Mouse (Mus musculus) liver, embryonic 11.5 days (tissue): Measurements from ENCODE around the gene Tor1aip2. TPM values are rescaled to one million over a fixed set of nuclear protein-coding genes. Genes with fewer than 3 reads are reported as not detected.

Experiments used
- ATAC-seq: fragments of 200-750 bp; cut with Nextera tagmentation; replicated peaks from 2 replicates; pipeline ENCODE4 v1.8.0; 2017; ENCODE audit warnings: moderate number of reproducible peaks, mild to moderate bottlenecking, moderate TSS enrichment, moderate library complexity; ENCODE audit not compliant: low FRiP score
- DNase-seq: peaks from one replicate; pipeline ENCODE4 v3.0.0-alpha.2; 2017; ENCODE audit warnings: low spot score
- H3K27ac ChIP-seq: fragments of 300-500 bp; sonication (generic); 2 replicates; pipeline ENCODE4 v1.5.1; 2014; ENCODE audit warnings: mild to moderate bottlenecking, low read depth, low read length, control low read depth
- H3K27me3 ChIP-seq: fragments of 300-500 bp; sonication (generic); replicated peaks from 2 replicates; pipeline ENCODE4 v1.6.1; 2014; ENCODE audit warnings: low read length, mixed read lengths; ENCODE audit not compliant: control insufficient read depth, insufficient read depth
- H3K36me3 ChIP-seq: fragments of 300-500 bp; sonication (generic); 2 replicates; pipeline ENCODE4 v1.6.1; 2014; ENCODE audit warnings: mild to moderate bottlenecking, low read length, moderate library complexity, mixed read lengths; ENCODE audit not compliant: control insufficient read depth, insufficient read depth
- H3K4me1 ChIP-seq: fragments of 300-500 bp; sonication (generic); replicated peaks from 2 replicates; pipeline ENCODE4 v1.6.1; 2014; ENCODE audit warnings: low read length, mixed read lengths; ENCODE audit not compliant: control insufficient read depth, insufficient read depth
- H3K4me2 ChIP-seq: fragments of 300-500 bp; sonication (generic); 2 replicates; pipeline ENCODE4 v1.6.1; 2014; ENCODE audit warnings: mild to moderate bottlenecking, control low read depth, moderate library complexity
- H3K4me3 ChIP-seq: fragments of 300-500 bp; sonication (generic); 2 replicates; pipeline ENCODE4 v1.5.1; 2014; ENCODE audit warnings: low read depth, low read length, control low read depth
- H3K9ac ChIP-seq: fragments of 300-500 bp; sonication (generic); 2 replicates; pipeline ENCODE4 v1.6.1; 2014; ENCODE audit warnings: low read depth, low read length, control low read depth
- H3K9me3 ChIP-seq: fragments of 300-500 bp; sonication (generic); 2 replicates; pipeline ENCODE4 v1.6.1; 2016; ENCODE audit warnings: low read length, inconsistent platforms, mixed read lengths; ENCODE audit not compliant: control insufficient read depth
- WGBS: fragments of 180-500 bp; shearing (Covaris S2); extraction: QIAGEN DNeasy Blood & Tissue Kit; methylation state at CpG from one replicate; pipeline ENCODE4 v1.1.7; 2014; 5-methylcytosine and 5-hydroxymethylcytosine counted together
- polyA plus RNA-seq: library from polyadenylated mRNA; unstranded; fragments of >200 nt; fragmentation: Nextera tagmentation; extraction: Ambion mirVana; gene quantifications from 2 replicates; pipeline ENCODE4 v1.2.1, GENCODE M21; 2014

Tor1aip2 gene
- polyA plus RNA-seq, 1 experiment from 2014 or later, result 92.8 TPM

- H3K9me3 ChIP-seq, result no peaks in the 10 kb centered on the region
- peaks cover 33% of the 10 kb centered on the region for H3K36me3 ChIP-seq
- no peaks in the 10 kb centered on the region for H3K4me1 ChIP-seq
- H3K4me3 ChIP-seq, result no peak overlapping the region
- ATAC-seq (no peak), DNase-seq (no peak)
- H3K27me3 ChIP-seq, result no peaks in the 10 kb centered on the region
- no peak overlapping the region for H3K9ac ChIP-seq
- 90% methylated on average over 1 of the region's 1 CpGs for WGBS
- no peak overlapping the region for H3K27ac ChIP-seq
- H3K4me2 ChIP-seq, result no peak overlapping the region
Observed at GRCm38 (mm10) chr1:156009003-156009402, 26.2 kb upstream of the Tor1aip2 start.

GRCm38 (mm10) chr1:156019800-156020199, 15.4 kb upstream of the Tor1aip2 start:
- H3K4me2 ChIP-seq, result no peak overlapping the region
- DNase-seq (no peak), ATAC-seq (no peak)
- H3K36me3 ChIP-seq, result peaks cover 26% of the 10 kb centered on the region
- no peak overlapping the region for H3K9ac ChIP-seq
- H3K9me3 ChIP-seq, result no peaks in the 10 kb centered on the region
- no peak overlapping the region for H3K4me3 ChIP-seq
- WGBS, result 94% methylated on average over 1 of the region's 1 CpGs
- no peaks in the 10 kb centered on the region for H3K27me3 ChIP-seq
- no peaks in the 10 kb centered on the region for H3K4me1 ChIP-seq
- H3K27ac ChIP-seq, result no peak overlapping the region

GRCm38 (mm10) chr1:156020402-156020801, 14.8 kb upstream of the Tor1aip2 start:
- Histone ChIP-seq H3K4me3 (no peak overlapping the region), H3K27ac (no peak overlapping the region), H3K36me3 (peaks cover 26% of the 10 kb centered on the region), H3K9me3 (no peaks in the 10 kb centered on the region), H3K9ac (no peak overlapping the region), H3K4me2 (no peak overlapping the region), H3K27me3 (no peaks in the 10 kb centered on the region), H3K4me1 (no peaks in the 10 kb centered on the region)
- no peak for DNase-seq
- no peak for ATAC-seq
- 96% methylated on average over 1 of the region's 1 CpGs for WGBS

- H3K9me3 ChIP-seq, result no peaks in the 10 kb centered on the region
- no peak overlapping the region for H3K9ac ChIP-seq
- H3K4me2 ChIP-seq, result no peak overlapping the region
- H3K36me3 ChIP-seq, result peaks cover 14% of the 10 kb centered on the region; the same call in 1 of the 2 replicates
- H3K27me3 ChIP-seq, result no peaks in the 10 kb centered on the region
- H3K4me1 ChIP-seq, result no peaks in the 10 kb centered on the region
- 75% methylated on average over 8 of the region's 8 CpGs for WGBS
- DNase-seq (no peak), ATAC-seq (no peak)
- no peak overlapping the region for H3K27ac ChIP-seq
- no peak overlapping the region for H3K4me3 ChIP-seq
Observed at GRCm38 (mm10) chr1:156024831-156025503, 10.2 kb upstream of the Tor1aip2 start.

GRCm38 (mm10) chr1:156027849-156028248, 7.4 kb upstream of the Tor1aip2 start:
- Histone ChIP-seq H3K4me1 (no peaks in the 10 kb centered on the region), H3K27ac (no peak overlapping the region), H3K9ac (no peak overlapping the region), H3K4me3 (no peak overlapping the region), H3K27me3 (no peaks in the 10 kb centered on the region), H3K9me3 (no peaks in the 10 kb centered on the region), H3K36me3 (peaks cover 20% of the 10 kb centered on the region; the same call in 1 of the 2 replicates), H3K4me2 (no peak overlapping the region)
- no peak for DNase-seq
- 86% methylated on average over 3 of the region's 3 CpGs for WGBS
- no peak for ATAC-seq

GRCm38 (mm10) chr1:156028340-156028975, 6.7 kb upstream of the Tor1aip2 start:
- Histone ChIP-seq H3K9ac (no peak overlapping the region), H3K36me3 (peaks cover 25% of the 10 kb centered on the region), H3K9me3 (no peaks in the 10 kb centered on the region), H3K27me3 (no peaks in the 10 kb centered on the region), H3K4me3 (no peak overlapping the region), H3K27ac (no peak overlapping the region), H3K4me1 (no peaks in the 10 kb centered on the region), H3K4me2 (no peak overlapping the region)
- no peak for ATAC-seq
- 81% methylated on average over 4 of the region's 4 CpGs for WGBS
- DNase-seq, result no peak

- Histone ChIP-seq H3K36me3 (peaks cover 21% of the 10 kb centered on the region), H3K27me3 (no peaks in the 10 kb centered on the region), H3K4me1 (peaks cover 5% of the 10 kb centered on the region), H3K4me3 (no peak overlapping the region), H3K9me3 (no peaks in the 10 kb centered on the region), H3K4me2 (no peak overlapping the region; the same call in 1 of the 2 replicates), H3K27ac (no peak overlapping the region), H3K9ac (no peak overlapping the region)
- no peak for DNase-seq
- ATAC-seq, result no peak
- 95% methylated on average over 7 of the region's 7 CpGs for WGBS
Observed at GRCm38 (mm10) chr1:156033921-156034320, 1.3 kb upstream of the Tor1aip2 start.

DNA sequence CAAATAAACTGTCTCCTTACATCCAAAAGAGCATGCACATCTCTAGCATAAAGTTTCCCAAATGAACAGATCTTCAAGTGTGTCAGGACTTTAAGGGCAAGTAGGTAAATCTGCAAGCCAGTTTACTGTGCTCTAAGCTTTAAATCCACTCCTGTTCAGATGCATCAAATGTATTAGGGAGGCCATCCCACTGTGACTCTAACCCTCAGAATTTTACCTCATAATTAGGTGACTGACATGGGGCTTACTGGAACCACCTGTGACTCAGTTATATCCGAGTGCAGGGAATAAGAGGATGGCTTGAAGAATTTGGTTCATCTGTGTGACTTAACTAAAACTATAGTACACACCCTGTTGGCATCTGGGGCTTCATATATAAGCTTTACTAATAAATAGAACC, 542 bp upstream of the Tor1aip2 start:
- no peak for ATAC-seq
- WGBS, result 25% methylated on average over 1 of the region's 1 CpGs

More for the DNA sequence above, 542 bp upstream of the Tor1aip2 start:
- peaks cover 17% of the 10 kb centered on the region for H3K36me3 ChIP-seq
- no peaks in the 10 kb centered on the region for H3K27me3 ChIP-seq
- no peak for DNase-seq
- H3K27ac ChIP-seq, result peak overlapping the region; percentile 33; the same call in 1 of the 2 replicates
- peak overlapping the region; percentile 85 for H3K4me2 ChIP-seq
- peak overlapping the region; percentile 98 for H3K9ac ChIP-seq
- peak overlapping the region; percentile 88 for H3K4me3 ChIP-seq
- peaks cover 5% of the 10 kb centered on the region for H3K4me1 ChIP-seq
- H3K9me3 ChIP-seq, result no peaks in the 10 kb centered on the region
